Mouse (Mus musculus) lung, embryonic 15.5 days (tissue): ENCODE data around the gene Rfx8. TPM values are rescaled to one million over a fixed set of nuclear protein-coding genes. Genes with fewer than 3 reads are reported as not detected.

Experiments used
- ATAC-seq: fragments of 200-750 bp; cut with Nextera tagmentation; 2 replicates; pipeline ENCODE4 v1.8.0; 2017; ENCODE audit warnings: moderate number of reproducible peaks, borderline replicate concordance; ENCODE audit not compliant: low FRiP score, low TSS enrichment; ENCODE audit errors: extremely low read depth
- H3K27ac ChIP-seq: fragments of 300-500 bp; sonication (generic); 2 replicates; pipeline ENCODE4 v1.5.1; 2015; ENCODE audit warnings: moderate library complexity, mild to moderate bottlenecking, inconsistent platforms
- H3K27me3 ChIP-seq: fragments of 300-500 bp; sonication (generic); 2 replicates; pipeline ENCODE4 v1.6.1; 2015; ENCODE audit warnings: inconsistent platforms
- H3K36me3 ChIP-seq: fragments of 300-500 bp; sonication (generic); 2 replicates; pipeline ENCODE4 v1.6.1; 2015; ENCODE audit warnings: inconsistent platforms
- H3K4me1 ChIP-seq: fragments of 300-500 bp; sonication (generic); 2 replicates; pipeline ENCODE4 v1.6.1; 2015; ENCODE audit warnings: inconsistent platforms
- H3K4me2 ChIP-seq: fragments of 300-500 bp; sonication (generic); 2 replicates; pipeline ENCODE4 v1.6.1; 2015; ENCODE audit warnings: inconsistent platforms, mild to moderate bottlenecking, moderate library complexity
- H3K4me3 ChIP-seq: fragments of 300-500 bp; sonication (generic); 2 replicates; pipeline ENCODE4 v1.5.1; 2015; ENCODE audit warnings: mild to moderate bottlenecking, inconsistent platforms
- H3K9ac ChIP-seq: fragments of 300-500 bp; sonication (generic); 2 replicates; pipeline ENCODE4 v1.6.1; 2015; ENCODE audit warnings: inconsistent platforms
- H3K9me3 ChIP-seq: fragments of 300-500 bp; sonication (generic); 2 replicates; pipeline ENCODE4 v1.6.1; 2016; ENCODE audit warnings: inconsistent platforms
- WGBS: fragments of 180-500 bp; shearing (Covaris S2); methylation state at CpG from one replicate; pipeline ENCODE4 v1.1.7; 2015; 5-methylcytosine and 5-hydroxymethylcytosine counted together
- polyA plus RNA-seq: library from polyadenylated mRNA; unstranded; fragments of >200 nt; fragmentation: Nextera tagmentation; extraction: Ambion mirVana; gene quantifications from 2 replicates; pipeline ENCODE4 v1.2.1, GENCODE M21; 2015

Gene Rfx8
- polyA plus RNA-seq, 1 experiment from 2014 or later: 0.67 TPM

DNA sequence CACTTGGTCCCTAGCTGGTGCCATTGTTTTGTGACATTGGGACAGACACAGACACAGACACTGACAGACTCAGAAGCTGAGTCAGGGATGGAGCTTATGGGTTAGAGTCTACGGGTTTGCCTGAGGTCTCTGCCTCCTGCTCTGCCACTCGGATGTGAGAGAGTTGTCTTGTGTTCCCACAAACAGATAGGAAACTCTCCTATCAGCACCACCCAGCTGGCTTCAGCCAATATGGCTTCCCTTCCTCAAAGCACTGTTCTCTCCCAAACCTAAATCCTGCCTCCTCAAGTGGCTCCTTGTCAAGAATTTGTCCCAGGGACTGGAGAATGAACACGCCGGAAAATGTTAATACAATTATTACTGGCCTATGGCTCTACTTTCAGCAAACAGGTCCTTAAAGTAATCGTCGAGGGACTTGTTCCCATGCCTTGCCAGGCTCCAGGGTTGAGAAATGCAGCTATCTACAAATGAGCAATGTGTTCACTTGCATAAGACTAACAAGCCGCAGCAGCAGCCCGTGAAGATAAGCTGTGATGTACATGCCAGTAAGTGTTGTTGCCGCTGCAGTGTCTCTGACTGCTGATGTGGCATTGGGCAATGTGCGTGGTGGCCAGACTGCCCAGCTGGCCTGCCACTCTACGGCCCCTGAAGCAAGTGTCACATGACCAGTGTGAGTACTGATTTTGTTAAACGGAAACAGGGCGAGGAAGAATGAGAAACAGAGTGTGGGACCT, 33.6 kb upstream of the Rfx8 start:
- Histone ChIP-seq H3K27me3 (no peaks in the 10 kb centered on the region), H3K36me3 (no peaks in the 10 kb centered on the region), H3K9me3 (no peaks in the 10 kb centered on the region), H3K4me2 (no peak overlapping the region), H3K27ac (peak overlapping the region; percentile 26; the same call in 1 of the 2 replicates), H3K9ac (no peak overlapping the region), H3K4me3 (no peak overlapping the region), H3K4me1 (peaks cover 29% of the 10 kb centered on the region)
- 42% methylated on average over 13 of the region's 13 CpGs for WGBS
- ATAC-seq: no peak

GRCm38 (mm10) chr1:39751537-39751936, 30.7 kb upstream of the Rfx8 start:
- no peak for ATAC-seq
- Histone ChIP-seq H3K4me2 (no peak overlapping the region), H3K27ac (no peak overlapping the region), H3K36me3 (no peaks in the 10 kb centered on the region), H3K4me1 (peaks cover 28% of the 10 kb centered on the region), H3K9ac (no peak overlapping the region), H3K27me3 (no peaks in the 10 kb centered on the region), H3K9me3 (no peaks in the 10 kb centered on the region), H3K4me3 (no peak overlapping the region)
- WGBS: 77% methylated on average over 6 of the region's 6 CpGs

GRCm38 (mm10) chr1:39749664-39750063, 28.9 kb upstream of the Rfx8 start:
- ATAC-seq: peak; percentile 86
- no peak overlapping the region for H3K9ac ChIP-seq
- no peaks in the 10 kb centered on the region for H3K27me3 ChIP-seq
- H3K9me3 ChIP-seq: no peaks in the 10 kb centered on the region
- H3K36me3 ChIP-seq: no peaks in the 10 kb centered on the region
- WGBS: 11% methylated on average over 3 of the region's 3 CpGs
- no peak overlapping the region for H3K4me3 ChIP-seq
- H3K4me2 ChIP-seq: no peak overlapping the region
- peak overlapping the region; percentile 62 for H3K27ac ChIP-seq
- H3K4me1 ChIP-seq: peaks cover 33% of the 10 kb centered on the region

- Histone ChIP-seq H3K9ac (no peak overlapping the region), H3K4me1 (peaks cover 33% of the 10 kb centered on the region), H3K36me3 (no peaks in the 10 kb centered on the region), H3K27me3 (no peaks in the 10 kb centered on the region), H3K4me2 (no peak overlapping the region), H3K9me3 (no peaks in the 10 kb centered on the region), H3K27ac (peak overlapping the region; percentile 62), H3K4me3 (no peak overlapping the region)
- ATAC-seq: no peak
- 43% methylated on average over 1 of the region's 1 CpGs for WGBS
These were observed 28.4 kb upstream of the Rfx8 start for GRCm38 (mm10) chr1:39749214-39749613.

DNA sequence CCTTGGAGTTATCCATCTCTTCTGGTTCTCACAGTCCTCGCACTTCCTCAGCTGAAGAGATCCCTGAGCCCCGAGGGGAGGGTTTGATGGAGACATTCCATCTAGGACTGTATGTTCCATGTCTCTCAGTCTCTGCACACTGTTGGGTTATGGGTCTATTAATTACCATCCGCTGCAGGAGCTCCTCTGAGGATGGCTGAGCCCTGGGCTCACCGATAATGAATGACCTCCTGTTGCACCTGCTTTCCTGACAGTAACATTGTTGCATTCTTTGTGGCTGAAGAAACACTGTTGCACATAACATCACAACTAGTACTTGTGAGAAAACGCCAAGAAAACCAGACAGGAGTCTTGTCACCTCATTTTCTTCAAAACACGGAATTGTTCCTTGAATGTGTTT, 27.9 kb upstream of the Rfx8 start:
- Histone ChIP-seq H3K4me2 (no peak overlapping the region), H3K4me1 (peaks cover 33% of the 10 kb centered on the region), H3K36me3 (no peaks in the 10 kb centered on the region), H3K9ac (no peak overlapping the region), H3K27me3 (no peaks in the 10 kb centered on the region), H3K27ac (no peak overlapping the region), H3K9me3 (no peaks in the 10 kb centered on the region), H3K4me3 (no peak overlapping the region)
- no peak for ATAC-seq
- WGBS: 77% methylated on average over 6 of the region's 6 CpGs

DNA sequence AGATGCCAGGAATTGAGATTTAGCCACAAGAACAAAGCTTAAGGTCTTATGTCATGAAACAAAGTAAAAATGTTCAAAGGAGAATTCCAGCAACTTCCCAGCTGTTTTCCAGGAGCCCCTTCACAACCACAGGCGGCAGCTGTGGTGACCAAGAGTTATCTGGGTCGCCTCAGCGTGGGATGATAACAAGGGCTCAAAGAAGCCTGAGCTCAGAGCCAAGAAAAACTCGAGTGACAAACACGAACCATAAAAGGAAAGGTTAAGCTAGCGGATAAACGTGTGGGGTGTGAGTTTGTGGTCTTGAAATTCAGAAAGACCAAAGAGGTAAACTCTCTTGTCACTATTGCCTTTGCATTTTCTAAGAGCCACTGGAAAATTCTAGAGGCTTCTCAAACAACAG, 25.7 kb upstream of the Rfx8 start:
- Histone ChIP-seq H3K9me3 (no peaks in the 10 kb centered on the region), H3K4me1 (peaks cover 34% of the 10 kb centered on the region), H3K9ac (no peak overlapping the region), H3K27ac (no peak overlapping the region), H3K27me3 (no peaks in the 10 kb centered on the region), H3K4me2 (no peak overlapping the region), H3K4me3 (no peak overlapping the region), H3K36me3 (no peaks in the 10 kb centered on the region)
- ATAC-seq: no peak
- 28% methylated on average over 7 of the region's 7 CpGs for WGBS

DNA sequence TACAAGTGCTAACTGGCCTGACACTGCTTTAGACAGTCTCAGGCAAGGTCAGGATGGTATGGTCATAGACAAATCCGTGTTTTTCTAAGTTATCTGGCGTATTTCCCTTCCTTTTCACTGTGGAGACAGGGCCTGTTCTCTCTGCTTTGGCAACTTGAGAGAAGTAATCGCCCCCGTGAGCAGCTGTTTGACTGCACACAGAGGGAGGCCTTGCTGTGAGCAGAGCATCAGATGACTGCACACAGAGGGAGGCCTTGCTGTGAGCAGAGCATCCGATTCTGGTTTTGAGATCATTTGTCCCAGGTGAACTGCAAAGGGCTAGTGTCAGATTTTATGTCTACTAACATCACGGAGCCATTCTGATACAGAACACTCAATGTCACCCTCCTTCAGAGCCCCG, 20.2 kb upstream of the Rfx8 start:
- Histone ChIP-seq H3K9me3 (no peaks in the 10 kb centered on the region), H3K27me3 (no peaks in the 10 kb centered on the region), H3K4me2 (no peak overlapping the region), H3K27ac (no peak overlapping the region), H3K4me1 (peaks cover 19% of the 10 kb centered on the region), H3K36me3 (no peaks in the 10 kb centered on the region), H3K9ac (no peak overlapping the region), H3K4me3 (no peak overlapping the region)
- ATAC-seq: no peak
- WGBS: 55% methylated on average over 7 of the region's 7 CpGs

DNA sequence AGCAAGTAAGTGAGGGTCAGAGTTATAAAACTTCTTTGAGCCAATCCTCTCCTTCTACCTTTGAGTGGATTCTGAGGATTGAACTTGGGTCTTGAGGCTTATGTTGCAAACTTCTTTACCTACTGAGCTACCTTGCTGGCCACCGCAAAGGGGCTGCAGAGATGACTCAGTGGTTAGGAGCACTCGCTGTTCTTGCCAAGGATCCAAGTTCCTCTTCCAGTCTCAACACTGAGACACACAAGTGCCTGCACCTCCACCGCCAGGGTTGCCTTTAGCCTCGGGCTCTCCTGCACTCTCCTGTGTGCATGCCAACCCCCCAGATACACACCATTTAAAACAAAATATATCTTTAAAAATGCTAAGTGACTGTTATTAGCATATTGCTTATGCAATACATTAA, 19.2 kb upstream of the Rfx8 start:
- Histone ChIP-seq H3K4me3 (no peak overlapping the region), H3K9ac (no peak overlapping the region), H3K4me1 (peaks cover 27% of the 10 kb centered on the region), H3K27me3 (no peaks in the 10 kb centered on the region), H3K9me3 (no peaks in the 10 kb centered on the region), H3K4me2 (no peak overlapping the region), H3K36me3 (no peaks in the 10 kb centered on the region), H3K27ac (no peak overlapping the region)
- WGBS: 75% methylated on average over 4 of the region's 4 CpGs
- ATAC-seq: no peak

DNA sequence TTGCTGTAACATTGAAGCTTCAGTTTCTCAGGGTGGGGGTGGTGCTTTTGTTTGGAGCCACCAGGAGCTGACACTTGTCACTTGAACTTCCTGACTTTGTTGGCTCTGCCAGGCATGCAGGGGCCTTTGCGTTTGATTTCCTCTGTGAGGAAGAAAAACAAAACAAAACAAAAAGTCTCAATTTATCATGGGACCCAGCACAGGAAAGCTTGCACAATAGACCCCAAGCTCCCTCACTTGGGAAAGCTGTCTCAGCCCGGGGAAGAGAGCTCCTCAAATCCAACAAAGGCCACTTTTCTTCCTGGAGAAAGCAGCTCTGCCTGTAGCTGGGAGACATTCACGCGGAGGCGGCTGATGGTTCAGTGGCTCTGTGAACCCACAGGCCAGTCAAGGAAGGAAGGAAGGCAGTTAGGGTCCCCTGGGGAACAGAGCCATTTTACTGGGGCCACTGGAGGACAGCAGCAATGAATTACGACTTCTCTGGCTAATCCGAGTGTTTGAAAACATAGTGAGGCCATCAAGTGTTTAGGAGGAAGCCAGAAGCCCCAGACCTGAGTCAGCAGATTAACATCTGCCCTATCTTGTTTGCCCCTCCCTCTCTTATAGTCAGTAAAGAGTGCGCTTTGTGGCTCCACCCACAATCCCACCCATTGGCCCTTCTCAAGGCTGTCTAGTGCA, 15.3 kb upstream of the Rfx8 start:
- no peak overlapping the region for H3K9ac ChIP-seq
- ATAC-seq: peak; percentile 63
- H3K9me3 ChIP-seq: no peaks in the 10 kb centered on the region
- H3K4me3 ChIP-seq: no peak overlapping the region
- H3K4me1 ChIP-seq: peaks cover 35% of the 10 kb centered on the region
- H3K27me3 ChIP-seq: no peaks in the 10 kb centered on the region
- no peaks in the 10 kb centered on the region for H3K36me3 ChIP-seq
- peak overlapping the region; percentile 17; the same call in 1 of the 2 replicates for H3K4me2 ChIP-seq
- H3K27ac ChIP-seq: peak overlapping the region; percentile 94
- WGBS: 15% methylated on average over 8 of the region's 8 CpGs

- Histone ChIP-seq H3K4me3 (no peak overlapping the region), H3K27ac (peak overlapping the region; percentile 94), H3K9me3 (no peaks in the 10 kb centered on the region), H3K9ac (no peak overlapping the region), H3K4me1 (peaks cover 36% of the 10 kb centered on the region), H3K4me2 (peak overlapping the region; percentile 7; the same call in 1 of the 2 replicates), H3K36me3 (no peaks in the 10 kb centered on the region), H3K27me3 (no peaks in the 10 kb centered on the region)
- WGBS: 53% methylated on average over 2 of the region's 2 CpGs
- peak; percentile 15 for ATAC-seq
These were observed 14.7 kb upstream of the Rfx8 start for GRCm38 (mm10) chr1:39735493-39735892.

DNA sequence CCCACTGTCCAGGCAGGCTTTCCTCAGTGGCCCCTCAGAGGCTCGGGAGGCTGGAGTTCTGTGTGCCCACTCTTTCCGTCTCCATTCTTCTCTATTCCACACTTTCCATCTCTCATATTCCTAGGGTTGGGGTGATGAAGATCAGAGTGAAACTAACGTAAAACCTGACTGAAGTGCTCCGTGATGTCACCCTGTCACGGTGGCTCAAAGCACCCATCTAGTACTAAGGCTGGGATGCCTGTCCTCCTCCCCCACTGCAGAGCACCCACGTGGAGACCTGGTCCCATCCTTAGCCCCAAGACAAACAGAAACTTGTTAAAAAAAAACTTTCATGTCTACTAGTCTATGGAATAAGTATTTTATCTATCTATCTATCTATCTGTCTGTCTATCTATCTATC, 14.1 kb upstream of the Rfx8 start:
- Histone ChIP-seq H3K4me1 (peaks cover 36% of the 10 kb centered on the region), H3K4me2 (peak overlapping the region; percentile 7), H3K27me3 (no peaks in the 10 kb centered on the region), H3K9ac (no peak overlapping the region), H3K4me3 (no peak overlapping the region), H3K27ac (peak overlapping the region; percentile 94), H3K9me3 (no peaks in the 10 kb centered on the region), H3K36me3 (no peaks in the 10 kb centered on the region)
- WGBS: 82% methylated on average over 6 of the region's 6 CpGs
- ATAC-seq: no peak

GRCm38 (mm10) chr1:39734311-39734710, 13.5 kb upstream of the Rfx8 start:
- H3K4me1 ChIP-seq: peaks cover 36% of the 10 kb centered on the region
- no peak overlapping the region for H3K4me3 ChIP-seq
- ATAC-seq: no peak
- no peaks in the 10 kb centered on the region for H3K36me3 ChIP-seq
- peak overlapping the region; percentile 94 for H3K27ac ChIP-seq
- H3K27me3 ChIP-seq: no peaks in the 10 kb centered on the region
- no peak overlapping the region for H3K9ac ChIP-seq
- H3K9me3 ChIP-seq: no peaks in the 10 kb centered on the region
- WGBS: 64% methylated on average over 13 of the region's 13 CpGs
- no peak overlapping the region; the same call in 1 of the 2 replicates for H3K4me2 ChIP-seq
